Mouse (Mus musculus): ENCODE data around the gene Slx4.

DNA sequence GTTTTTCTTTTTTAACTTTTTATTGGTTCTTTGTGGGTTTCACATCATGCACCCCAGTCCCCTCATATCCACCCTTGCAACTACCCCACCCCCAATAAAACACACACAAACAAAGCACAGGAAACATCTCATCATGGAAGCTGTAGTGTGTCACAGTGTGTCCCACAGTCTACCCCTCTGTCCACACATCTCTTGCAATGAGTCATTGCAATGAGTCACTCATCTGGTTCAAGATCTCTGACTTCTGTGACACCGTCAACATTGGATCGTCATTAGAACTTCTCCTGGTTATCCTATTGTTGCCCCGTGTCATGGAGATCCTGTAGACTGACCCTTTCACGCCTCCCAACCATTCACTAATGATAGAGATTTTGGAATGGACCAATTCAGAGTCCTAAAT, 68.9 kb downstream of the Slx4 start:
- TF ChIP-seq CTCF (IDR thresholded peaks at IDR 0.05; ENCODE audit: control insufficient read depth, insufficient read depth, insufficient read length) (no peak), MYOG (IDR thresholded peaks at IDR 0.05; ENCODE audit: control insufficient read depth, extremely low read depth, insufficient read length) (no peak), MAX (IDR thresholded peaks at IDR 0.05) (no peak), MYOD1 (IDR thresholded peaks at IDR 0.05; ENCODE audit: control insufficient read depth, insufficient read length, low read depth) (no peak), FOSL1 (IDR thresholded peaks at IDR 0.05; ENCODE audit: insufficient read depth, low read length, poor library complexity, severe bottlenecking) (peak; percentile 69), USF1 (IDR thresholded peaks at IDR 0.05; ENCODE audit: low read depth) (no peak), CEBPB (IDR thresholded peaks at IDR 0.05; ENCODE audit: low read depth) (no peak)

All from C2C12 (cell line).